Mouse (Mus musculus) cerebellum, postnatal 36 days (tissue): ENCODE data around the gene Gm20388.

Experiments used
- DNase-seq, 2 experiments: peaks; one replicate each; pipeline ENCODE4 v3.0.0; 2021 to 2022; ENCODE audit warnings: mixed read lengths in 2 of 2

The Gm20388 gene

GRCm38 (mm10) chr8:121809524-121810155 lies 1899.0 kb downstream of the Gm20388 start:
- DNase-seq: no peak

- no peak for DNase-seq
Observed at GRCm38 (mm10) chr8:121811502-121811901, 1900.9 kb downstream of the Gm20388 start.

- DNase-seq: no peak
Observed at GRCm38 (mm10) chr8:121811931-121812570, 1901.4 kb downstream of the Gm20388 start.

GRCm38 (mm10) chr8:121818226-121818625 lies 1907.6 kb downstream of the Gm20388 start:
- DNase-seq: no peak

GRCm38 (mm10) chr8:121820840-121821239 lies 1910.2 kb downstream of the Gm20388 start:
- DNase-seq: no peak

GRCm38 (mm10) chr8:121821320-121821719 lies 1910.7 kb downstream of the Gm20388 start:
- DNase-seq: no peak

GRCm38 (mm10) chr8:121821770-121822169 lies 1911.1 kb downstream of the Gm20388 start:
- no peak for DNase-seq

- no peak for DNase-seq
Observed at GRCm38 (mm10) chr8:121827726-121828125, 1917.1 kb downstream of the Gm20388 start.

GRCm38 (mm10) chr8:121828376-121829023 lies 1917.9 kb downstream of the Gm20388 start:
- DNase-seq: no peak

- peak; percentile 88 to 95 for DNase-seq
Observed at GRCm38 (mm10) chr8:121829048-121829776, 1918.6 kb downstream of the Gm20388 start, which contains the start of gene Klhdc4. Klhdc4 (minus strand) TSS chr8:121829569.

GRCm38 (mm10) chr8:121829777-121830362 lies 1919.2 kb downstream of the Gm20388 start:
- DNase-seq: no peak

- no peak for DNase-seq
Observed at GRCm38 (mm10) chr8:121832061-121832460, 1921.4 kb downstream of the Gm20388 start.

GRCm38 (mm10) chr8:121832503-121832902 lies 1921.9 kb downstream of the Gm20388 start:
- peak; percentile 81 to 88 for DNase-seq

GRCm38 (mm10) chr8:121841242-121841641 lies 1930.6 kb downstream of the Gm20388 start:
- peak; percentile 89 to 93 for DNase-seq

- no peak for DNase-seq
Observed at GRCm38 (mm10) chr8:121842064-121842955, 1931.7 kb downstream of the Gm20388 start.

- DNase-seq: no peak
Observed at GRCm38 (mm10) chr8:121843184-121843733, 1932.6 kb downstream of the Gm20388 start.

- no peak for DNase-seq
Observed at GRCm38 (mm10) chr8:121844765-121845164, 1934.1 kb downstream of the Gm20388 start.

GRCm38 (mm10) chr8:121846815-121847214 lies 1936.2 kb downstream of the Gm20388 start:
- DNase-seq: no peak

- no peak for DNase-seq
Observed at GRCm38 (mm10) chr8:121847261-121847822, 1936.7 kb downstream of the Gm20388 start.

GRCm38 (mm10) chr8:121847987-121848386 lies 1937.3 kb downstream of the Gm20388 start:
- no peak for DNase-seq

GRCm38 (mm10) chr8:121848495-121848894 lies 1937.9 kb downstream of the Gm20388 start:
- DNase-seq: no peak
